Mouse (Mus musculus) stomach, postnatal 0 days (tissue): ENCODE measurements around the gene Wwox.

ENCODE experiments used
- CTCF ChIP-seq: IDR thresholded peaks from 2 replicates; pipeline ENCODE4 v1.5.1; 2016; ENCODE audit warnings: antibody characterized with exemption, low read depth, mild to moderate bottlenecking, moderate library complexity
- EP300 ChIP-seq: optimal IDR thresholded peaks from 2 replicates; pipeline ENCODE3; 2016; ENCODE audit warnings: antibody characterized with exemption

- TF ChIP-seq CTCF, result no peak
- TF ChIP-seq EP300, result no peak
Measured at GRCm38 (mm10) chr8:114555491-114556202, 116.2 kb downstream of the Wwox start.
